Mouse (Mus musculus) left cerebral cortex, adult 2 months (tissue): ENCODE results near the gene Hltf. TPM values are rescaled to one million over a fixed set of nuclear protein-coding genes. Genes with fewer than 3 reads are reported as not detected.
"Not testable (repeated sequence)": the region's sequence is repeated elsewhere in the genome, so short reads cannot be mapped to it uniquely, and the experiment has no call there.

Experiments used
- DNase-seq, 2 experiments: peaks; one replicate each; pipeline ENCODE4 v3.0.0; 2021 to 2022; ENCODE audit warnings: low spot score in 2 of 2, mixed read lengths in 1 of 2; ENCODE audit errors: extremely low spot score in 1 of 2
- H3K27ac ChIP-seq: fragments of 200-600 bp; 2 replicates; pipeline ENCODE4 v1.8.1; 2022
- H3K4me3 ChIP-seq: fragments of 200-600 bp; 2 replicates; pipeline ENCODE4 v1.8.1; 2022
- CTCF ChIP-seq: fragments of 200-600 bp; IDR thresholded peaks from 2 replicates; pipeline ENCODE4 v1.8.1; 2022; ENCODE audit warnings: antibody characterized with exemption, mild to moderate bottlenecking, moderate library complexity
- intact Hi-C: fragments of 180-260 bp; cut with DNase I; formaldehyde crosslinking; loops from one replicate; pipeline ENCODE4 v1.15.1; 2025
- total RNA-seq, 2 experiments: library from RNA; stranded (reverse); gene quantifications; 2 replicates each; pipeline ENCODE4 v1.2.3; 2021

Gene Hltf
- total RNA-seq, 2 experiments from 2014 or later = 23.7 to 24.0 TPM

DNA sequence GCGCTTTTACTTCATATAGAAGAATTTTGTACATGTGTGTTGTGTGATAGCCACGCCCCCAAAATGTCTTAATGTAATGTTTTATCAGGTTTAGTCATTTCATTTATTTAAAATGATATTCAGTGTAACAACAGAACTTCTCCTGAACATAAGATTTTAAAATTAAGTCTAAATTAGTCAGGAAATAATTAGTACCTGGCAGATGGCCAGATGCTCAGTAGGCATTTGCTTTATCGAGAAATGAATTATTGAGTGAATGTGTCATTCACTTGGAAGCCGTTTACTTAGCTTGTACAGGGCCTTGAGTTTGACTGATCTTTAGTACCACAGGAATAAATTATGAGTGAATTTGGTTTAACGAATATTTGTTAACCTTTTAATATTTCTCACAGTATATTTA is 51.3 kb downstream of the Hltf start:
- intact Hi-C loops = no loop called here
- no peak for DNase-seq
- H3K27ac ChIP-seq = no peak overlapping the region
- no peak overlapping the region for H3K4me3 ChIP-seq
- TF ChIP-seq CTCF = no peak

DNA sequence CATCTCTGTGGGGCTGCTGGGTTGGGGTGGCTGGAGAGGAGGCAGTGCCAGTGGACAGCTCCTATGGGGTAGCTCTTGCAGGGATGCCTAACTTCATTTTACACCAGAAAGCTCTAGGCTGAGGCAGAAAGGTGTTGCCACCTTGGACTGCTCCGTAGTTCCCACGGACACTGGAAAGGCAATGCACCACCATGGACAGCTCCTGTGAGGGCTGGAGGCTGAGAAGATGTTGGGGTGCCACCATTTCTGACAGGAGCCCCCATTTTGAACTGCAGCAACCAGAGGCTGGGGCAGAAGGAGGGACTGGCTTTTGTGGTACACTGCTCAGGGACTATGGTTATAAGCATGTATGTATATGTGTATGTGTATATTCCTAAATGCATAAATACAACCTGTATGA is 54.3 kb downstream of the Hltf start:
- no peak overlapping the region for H3K27ac ChIP-seq
- no peak overlapping the region for H3K4me3 ChIP-seq
- intact Hi-C loops = no loop called here
- DNase-seq = no peak
- no peak for TF ChIP-seq CTCF

DNA sequence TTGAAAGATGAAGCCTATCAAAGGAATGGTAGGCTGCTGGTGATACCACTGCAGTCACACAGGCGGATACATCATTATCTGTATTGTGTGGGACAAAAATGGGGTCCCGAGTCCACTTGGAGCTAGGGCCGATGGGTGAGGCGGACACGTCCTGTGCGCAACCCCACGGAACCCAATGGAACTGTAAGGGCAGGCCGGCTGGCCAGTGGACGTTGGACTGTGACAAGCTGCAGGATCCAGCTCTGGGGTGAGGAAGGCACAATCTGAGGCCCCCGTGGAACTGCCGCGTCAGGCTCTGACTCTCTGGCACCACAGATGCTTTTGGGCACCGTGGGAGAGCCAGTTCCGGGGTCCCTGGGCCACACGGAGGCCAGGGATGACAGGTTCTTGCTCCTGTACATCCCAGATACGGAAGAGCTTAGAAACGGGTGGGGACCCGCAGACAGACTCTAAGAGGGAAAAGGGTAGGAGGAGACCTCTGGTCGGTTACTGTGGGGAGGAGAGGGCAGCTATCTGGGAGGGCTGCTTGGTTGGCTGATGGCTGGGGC is 61.5 kb downstream of the Hltf start:
- TF ChIP-seq CTCF = no peak
- no peak overlapping the region for H3K4me3 ChIP-seq
- intact Hi-C loops = no loop called here
- no peak for DNase-seq
- no peak overlapping the region for H3K27ac ChIP-seq

DNA sequence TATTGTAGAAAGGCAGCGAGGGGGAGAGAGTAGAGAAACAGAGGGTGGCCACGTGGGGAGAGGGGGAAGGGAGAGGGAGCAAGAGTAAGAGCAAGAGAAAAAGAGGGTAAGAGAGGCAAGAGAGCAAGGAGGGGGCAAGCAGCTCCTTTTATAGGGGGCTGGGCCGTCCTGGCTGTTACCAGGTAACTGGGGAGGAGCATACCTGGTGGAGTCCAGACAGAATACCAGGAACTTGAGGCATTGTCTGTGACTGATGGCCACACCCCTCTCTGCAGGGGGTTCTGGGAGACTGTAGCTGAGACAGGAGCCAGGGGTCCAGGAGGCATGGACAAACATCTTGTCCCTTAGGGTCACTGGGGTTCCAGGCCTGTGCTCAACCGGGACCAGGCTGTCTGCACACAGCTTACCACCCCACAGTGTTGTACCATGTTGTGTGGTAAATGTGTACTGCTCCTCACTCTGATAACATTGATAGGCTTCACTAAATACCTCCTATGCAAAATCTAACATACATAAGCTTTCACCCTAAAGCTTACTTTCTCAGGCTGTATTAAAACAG is 62.2 kb downstream of the Hltf start:
- no peak for DNase-seq
- intact Hi-C loops = no loop called here
- no peak overlapping the region for H3K27ac ChIP-seq

DNA sequence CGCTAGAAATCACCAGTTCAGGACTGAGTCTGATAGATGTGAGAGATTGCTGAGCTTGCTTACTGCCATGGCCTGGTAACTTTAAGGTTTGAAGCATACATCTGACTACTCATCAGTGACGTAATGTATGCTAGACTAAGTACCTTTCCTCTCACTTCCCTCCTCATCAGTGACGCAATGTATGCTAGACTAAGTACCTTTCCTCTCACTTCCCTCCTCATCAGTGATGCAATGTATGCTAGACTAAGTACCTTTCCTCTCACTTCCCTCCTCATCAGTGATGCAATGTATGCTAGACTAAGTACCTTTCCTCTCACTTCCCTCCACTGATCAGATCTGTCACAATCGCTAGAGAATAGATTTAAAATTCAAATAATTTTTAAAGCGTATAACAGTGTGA is 64.0 kb downstream of the Hltf start:
- H3K4me3 ChIP-seq, intact Hi-C loops, H3K27ac ChIP-seq, DNase-seq: not testable (repeated sequence)

More for the DNA sequence above, 62.2 kb downstream of the Hltf start:
- H3K4me3 ChIP-seq = no peak overlapping the region
- TF ChIP-seq CTCF = no peak

DNA sequence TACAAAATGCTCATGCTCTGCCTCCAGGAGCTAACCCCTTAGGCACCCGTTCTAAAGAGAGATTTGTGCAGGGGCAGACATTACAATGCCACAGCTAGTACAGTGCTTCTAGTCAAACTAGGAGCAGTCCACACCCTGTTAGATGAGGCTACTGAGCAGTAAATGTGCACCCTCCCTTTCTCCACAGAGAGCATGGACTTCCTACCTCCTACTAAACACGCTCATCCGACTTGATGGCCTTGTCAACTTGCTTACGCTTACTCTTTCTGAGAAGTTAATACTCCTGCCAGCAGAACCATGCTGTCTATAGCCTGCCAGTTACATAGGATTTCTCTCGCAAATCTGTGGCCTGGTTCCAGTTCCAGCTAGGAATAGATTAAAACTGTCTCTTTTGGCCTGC is 68.0 kb downstream of the Hltf start:
- no peak overlapping the region for H3K27ac ChIP-seq
- no peak overlapping the region for H3K4me3 ChIP-seq
- no peak for TF ChIP-seq CTCF
- intact Hi-C loops = no loop called here
- DNase-seq = no peak

DNA sequence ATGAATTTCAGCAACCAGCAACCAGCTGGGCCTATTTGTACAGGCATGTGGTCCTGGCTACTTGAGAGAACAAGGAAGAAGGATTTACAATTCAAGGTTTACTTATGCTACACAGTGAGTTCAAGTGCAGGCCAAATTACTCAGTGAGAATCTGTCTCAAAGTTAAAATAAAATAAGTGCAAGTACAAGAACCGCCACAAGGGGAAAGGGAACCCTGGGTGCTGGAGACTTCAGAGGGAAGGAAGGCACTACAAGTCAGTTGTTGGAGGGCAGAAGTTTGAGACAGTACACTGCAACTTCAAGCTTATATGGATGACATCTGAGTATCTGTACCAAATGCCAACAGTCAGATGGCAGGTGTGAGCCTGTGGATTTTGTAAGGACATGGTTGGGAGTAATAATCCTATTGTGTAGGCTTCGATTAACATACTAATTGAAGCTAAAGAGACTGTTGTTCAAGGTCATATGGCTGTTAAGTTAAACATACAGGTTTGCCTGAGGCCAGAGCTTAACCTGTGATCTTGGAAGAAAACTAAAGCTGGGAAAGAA is 69.5 kb downstream of the Hltf start:
- DNase-seq = no peak

DNA sequence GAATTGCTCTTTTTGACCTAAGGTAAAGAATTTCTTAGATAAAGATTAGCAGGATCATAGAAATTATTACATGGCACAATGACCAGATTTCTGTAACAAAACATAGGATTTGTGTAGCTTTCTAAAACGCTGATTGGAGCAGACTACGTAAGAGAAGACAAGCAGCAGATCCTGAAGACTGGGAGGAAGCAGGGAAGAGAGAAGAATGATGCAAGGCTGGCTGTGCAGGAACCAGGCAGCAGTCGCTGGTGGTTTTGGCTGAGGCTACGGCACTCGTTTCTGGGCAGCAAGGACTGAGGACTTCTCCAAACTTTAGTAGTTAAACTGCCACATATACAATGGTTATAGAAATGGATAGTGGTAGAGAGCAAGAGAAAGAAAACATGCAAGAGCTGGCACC is 71.9 kb downstream of the Hltf start:
- no peak overlapping the region for H3K4me3 ChIP-seq
- TF ChIP-seq CTCF = no peak
- intact Hi-C loops = no loop called here
- DNase-seq = no peak
- H3K27ac ChIP-seq = no peak overlapping the region

More for the DNA sequence above, 69.5 kb downstream of the Hltf start:
- H3K4me3 ChIP-seq = no peak overlapping the region
- peak; percentile 25 for TF ChIP-seq CTCF
- intact Hi-C loops = no loop called here
- H3K27ac ChIP-seq = no peak overlapping the region

DNA sequence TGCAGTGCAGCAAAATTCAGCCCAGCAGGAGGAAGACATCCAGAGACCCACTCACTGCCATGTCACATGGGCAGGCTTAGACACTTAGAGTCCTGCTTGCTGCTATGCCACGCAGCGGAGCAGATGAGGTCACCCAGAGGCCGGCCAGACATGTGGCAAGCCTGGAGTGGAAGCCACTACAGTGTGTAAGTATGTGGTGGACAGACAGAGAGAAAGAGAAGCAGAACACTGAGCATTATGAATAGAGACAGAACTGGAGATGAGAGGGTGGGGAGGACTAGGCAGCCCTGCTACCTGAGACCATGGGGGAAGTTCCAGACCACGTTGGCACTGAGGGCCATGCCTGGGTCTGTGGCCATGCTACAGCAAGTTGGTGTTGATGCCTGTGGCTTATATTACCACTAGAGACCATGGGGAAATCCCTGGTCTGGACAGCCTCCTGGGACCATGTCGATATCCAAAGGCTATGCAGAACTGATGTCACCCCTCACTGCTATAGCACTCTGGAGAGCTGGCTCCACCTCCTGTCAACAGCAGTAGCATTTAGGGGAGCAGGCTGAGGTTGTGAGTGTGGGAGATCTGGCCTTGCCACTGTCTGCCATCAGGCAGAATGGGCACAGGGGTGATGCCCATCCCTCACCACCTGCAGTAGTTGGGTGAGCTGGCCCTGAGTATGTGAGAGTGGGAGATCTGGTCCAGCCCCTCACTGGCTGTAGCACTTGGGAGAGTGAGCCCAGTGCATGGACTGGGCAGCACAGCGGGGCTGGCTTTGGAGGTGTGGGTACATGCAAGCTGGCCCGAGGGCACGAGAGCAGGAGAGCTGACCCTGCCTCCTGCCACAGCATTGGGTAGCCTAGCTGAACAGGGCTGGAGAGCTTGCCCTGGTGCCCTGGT is 73.1 kb downstream of the Hltf start:
- no peak overlapping the region for H3K4me3 ChIP-seq
- no peak for TF ChIP-seq CTCF
- intact Hi-C loops = no loop called here
- no peak overlapping the region for H3K27ac ChIP-seq
- no peak for DNase-seq

DNA sequence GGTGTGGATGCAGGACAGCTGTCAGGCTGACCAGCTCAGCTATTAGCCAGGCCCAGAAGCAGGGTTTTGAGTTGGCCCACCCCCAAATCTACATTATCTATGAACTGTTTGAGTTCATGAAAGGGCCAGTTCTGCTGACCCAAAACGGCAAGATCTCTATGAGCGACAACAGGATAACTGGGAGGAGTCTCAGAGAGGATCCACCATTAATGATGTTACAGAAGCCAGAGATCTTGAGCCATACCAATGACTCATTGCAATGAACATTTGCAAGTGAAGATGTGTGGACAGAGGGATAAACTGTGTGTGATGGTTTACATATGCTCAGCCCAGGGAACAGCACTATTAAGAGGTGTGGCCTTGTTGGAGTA is 73.7 kb downstream of the Hltf start:
- no peak overlapping the region for H3K4me3 ChIP-seq
- intact Hi-C loops = no loop called here
- TF ChIP-seq CTCF = no peak
- no peak for DNase-seq
- H3K27ac ChIP-seq = no peak overlapping the region

DNA sequence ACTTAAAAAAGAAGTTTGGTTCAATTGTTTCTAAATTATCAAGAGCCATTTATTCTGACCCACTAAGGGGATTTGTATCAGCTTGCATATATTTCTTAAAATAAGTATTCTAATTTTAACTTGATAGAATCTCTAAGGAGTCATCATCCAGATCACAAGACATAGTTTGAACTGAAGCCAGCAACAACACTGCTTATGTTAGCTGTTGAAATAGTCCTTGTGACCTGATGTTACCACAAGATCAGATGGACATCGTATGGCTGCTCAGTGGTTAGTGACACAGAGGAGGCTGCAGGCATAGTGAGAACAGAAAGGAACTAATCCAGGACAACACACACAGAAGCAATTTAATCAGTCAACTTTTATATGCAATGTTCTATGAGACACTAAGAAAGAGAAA is 75.1 kb downstream of the Hltf start:
- no peak for DNase-seq
- intact Hi-C loops = no loop called here
- TF ChIP-seq CTCF = no peak
- no peak overlapping the region for H3K4me3 ChIP-seq
- no peak overlapping the region for H3K27ac ChIP-seq

DNA sequence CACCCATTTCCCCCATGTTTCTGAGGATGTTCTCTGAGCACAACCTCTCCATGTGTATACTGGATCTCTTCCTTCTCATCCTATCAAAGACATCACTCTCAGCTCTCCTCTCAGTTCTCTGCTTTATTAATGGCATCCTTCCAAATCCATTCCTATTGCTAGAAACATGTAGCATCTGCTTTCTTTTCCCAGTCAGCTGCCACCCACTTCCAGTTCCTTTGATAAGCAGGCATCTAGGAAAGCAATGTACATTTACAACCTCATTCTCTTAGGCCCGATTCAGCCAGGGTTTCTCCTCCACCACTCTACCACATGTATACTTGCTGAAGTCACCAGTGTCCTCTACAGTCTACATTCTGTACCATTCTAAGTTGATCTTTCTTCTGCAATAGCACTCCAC is 76.1 kb downstream of the Hltf start:
- DNase-seq = no peak
- Histone ChIP-seq H3K27ac (no peak overlapping the region), H3K4me3 (no peak overlapping the region)
- TF ChIP-seq CTCF = no peak
- intact Hi-C loops = no loop called here
